Mouse (Mus musculus) CD8-positive naive resting alpha-beta T cell, adult 2 months (primary cell): ENCODE results near the gene Os9.
"Not testable (repeated sequence)": the region's sequence is repeated elsewhere in the genome, so short reads cannot be mapped to it uniquely, and the experiment has no call there.

ENCODE experiments used
- DNase-seq, 2 experiments: peaks; one replicate each; pipeline ENCODE4 v3.0.0; 2022; ENCODE audit warnings: low read depth in 2 of 2, low spot score in 2 of 2

Os9 gene

DNA sequence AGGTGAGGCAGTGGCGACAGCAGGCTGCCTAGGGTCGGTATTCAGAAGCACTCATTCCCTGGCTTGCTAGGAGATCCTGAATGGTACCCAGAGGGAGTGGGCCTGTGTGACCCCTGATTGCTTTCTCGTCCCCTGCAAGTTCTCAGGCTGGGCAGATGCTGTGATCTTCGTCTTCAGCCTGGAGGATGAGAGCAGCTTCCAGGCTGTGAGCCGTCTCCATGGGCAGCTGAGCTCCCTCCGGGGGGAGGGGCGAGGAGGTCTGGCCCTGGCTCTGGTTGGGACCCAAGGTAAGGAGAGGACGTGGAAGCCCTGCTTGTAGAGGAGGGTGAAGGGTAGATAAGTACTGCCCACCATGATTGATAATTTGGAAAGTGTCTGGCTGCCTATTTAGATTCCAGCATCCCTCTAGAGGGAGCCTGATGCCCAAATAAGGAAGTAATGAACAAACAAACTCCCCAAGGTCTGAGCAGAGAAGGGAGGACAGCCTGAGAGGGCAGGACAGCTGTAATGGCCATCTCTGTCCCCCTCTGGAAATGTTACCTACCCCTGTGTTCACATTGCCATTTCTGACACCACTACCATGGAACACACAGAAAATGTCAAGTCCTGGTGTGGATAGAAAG, 37.5 kb downstream of the Os9 start:
- DNase-seq: no peak

DNA sequence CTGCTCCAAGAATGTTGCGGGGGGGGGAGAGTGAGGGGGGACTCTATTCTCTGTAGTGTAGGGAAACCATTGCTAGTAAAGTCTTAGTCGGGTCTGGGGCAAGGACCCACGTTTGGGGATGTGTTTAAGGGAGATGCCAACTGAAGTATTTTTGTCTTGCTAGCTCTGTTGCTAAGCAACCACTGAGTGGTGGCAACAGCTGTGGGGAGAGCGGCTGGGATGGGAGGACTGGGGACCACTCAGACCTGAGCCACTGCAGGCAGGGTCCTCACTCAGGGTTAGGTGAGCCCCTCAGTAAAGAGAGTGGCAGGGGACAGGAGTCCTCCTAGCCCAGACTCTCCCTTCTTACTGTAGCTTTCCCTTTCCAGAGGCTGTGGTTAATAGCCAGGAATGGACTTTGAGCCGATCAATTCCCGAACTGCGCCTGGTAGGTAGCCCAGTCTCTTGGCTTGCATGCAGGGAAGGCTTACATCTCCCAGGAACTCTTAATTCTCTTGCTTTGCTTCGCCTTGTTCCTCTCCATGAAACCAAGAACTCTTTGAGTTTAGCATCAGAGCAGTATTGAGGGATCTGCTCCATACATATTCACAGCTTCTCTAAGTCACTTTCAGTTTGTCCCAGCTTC, 38.8 kb downstream of the Os9 start:
- no peak for DNase-seq

DNA sequence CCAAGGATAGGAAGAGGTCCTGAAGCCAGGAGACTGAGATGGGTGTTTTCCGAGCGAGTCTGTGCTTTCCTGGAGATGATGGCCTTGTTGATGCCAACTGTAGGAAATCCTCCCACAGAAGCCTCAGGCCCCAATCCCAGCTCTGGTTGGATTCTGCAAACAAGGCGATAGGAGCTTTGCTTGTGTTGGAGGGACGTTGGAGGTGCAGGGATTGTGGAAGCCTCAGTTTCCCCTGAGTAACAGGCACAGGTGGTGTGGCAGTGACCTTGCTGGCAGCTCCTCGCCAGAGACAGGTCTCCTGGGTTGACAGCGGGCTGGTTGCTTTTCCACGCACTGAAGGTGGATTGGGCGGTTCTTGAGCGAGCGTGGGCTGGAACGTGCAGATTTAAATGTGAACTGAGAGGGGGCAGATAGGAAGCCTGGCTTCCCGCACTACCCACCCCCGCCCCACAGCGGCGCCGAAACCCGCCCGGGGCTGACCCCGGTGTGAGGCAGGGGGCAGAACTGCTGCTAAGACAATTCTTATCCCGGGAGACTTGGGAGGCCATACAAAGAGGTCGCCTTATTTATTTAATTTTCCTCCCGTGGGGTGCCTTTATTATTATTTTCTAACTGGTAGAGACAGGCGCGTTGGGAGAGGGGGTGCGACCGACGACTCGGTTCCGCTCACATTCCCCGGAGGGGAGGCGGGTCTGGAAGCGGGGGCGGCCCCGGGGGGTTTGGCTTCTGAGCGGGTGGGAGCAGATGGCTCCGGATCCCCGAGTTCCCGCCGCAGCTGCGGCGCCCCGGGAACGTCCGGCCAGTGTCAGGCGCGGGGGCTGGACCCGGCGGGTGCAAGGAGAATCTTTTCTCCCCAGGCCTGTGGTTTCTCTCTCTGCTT, 39.8 kb downstream of the Os9 start:
- DNase-seq: no peak

DNA sequence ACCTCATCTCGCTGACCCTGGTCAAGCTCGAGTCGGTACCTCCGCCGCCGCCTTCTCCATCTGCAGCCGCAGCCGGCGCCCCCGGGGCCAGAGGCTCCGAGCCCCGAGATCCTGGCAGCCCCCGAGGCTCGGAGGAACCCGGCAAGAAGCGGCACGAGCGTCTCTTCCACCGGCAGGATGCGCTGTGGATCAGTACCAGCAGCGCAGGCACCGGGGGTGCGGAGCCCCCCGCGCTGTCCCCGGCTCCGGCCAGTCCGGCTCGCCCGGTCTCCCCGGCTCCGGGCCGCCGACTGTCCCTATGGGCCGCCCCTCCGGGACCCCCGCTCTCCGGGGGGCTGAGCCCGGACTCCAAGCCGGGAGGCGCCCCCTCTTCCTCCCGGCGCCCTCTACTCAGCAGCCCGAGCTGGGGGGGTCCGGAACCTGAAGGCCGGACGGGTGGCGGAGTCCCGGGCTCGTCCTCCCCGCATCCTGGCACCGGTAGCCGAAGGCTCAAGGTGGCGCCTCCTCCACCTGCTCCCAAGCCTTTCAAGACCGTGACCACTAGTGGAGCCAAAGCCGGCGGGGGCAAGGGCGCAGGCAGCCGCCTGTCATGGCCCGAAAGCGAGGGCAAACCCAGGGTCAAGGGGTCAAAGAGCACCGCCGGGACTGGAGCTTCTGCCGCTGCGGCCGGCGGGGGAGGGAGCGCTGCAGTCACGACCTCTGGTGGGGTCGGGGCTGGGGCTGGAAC, 41.1 kb downstream of the Os9 start:
- no peak for DNase-seq

DNA sequence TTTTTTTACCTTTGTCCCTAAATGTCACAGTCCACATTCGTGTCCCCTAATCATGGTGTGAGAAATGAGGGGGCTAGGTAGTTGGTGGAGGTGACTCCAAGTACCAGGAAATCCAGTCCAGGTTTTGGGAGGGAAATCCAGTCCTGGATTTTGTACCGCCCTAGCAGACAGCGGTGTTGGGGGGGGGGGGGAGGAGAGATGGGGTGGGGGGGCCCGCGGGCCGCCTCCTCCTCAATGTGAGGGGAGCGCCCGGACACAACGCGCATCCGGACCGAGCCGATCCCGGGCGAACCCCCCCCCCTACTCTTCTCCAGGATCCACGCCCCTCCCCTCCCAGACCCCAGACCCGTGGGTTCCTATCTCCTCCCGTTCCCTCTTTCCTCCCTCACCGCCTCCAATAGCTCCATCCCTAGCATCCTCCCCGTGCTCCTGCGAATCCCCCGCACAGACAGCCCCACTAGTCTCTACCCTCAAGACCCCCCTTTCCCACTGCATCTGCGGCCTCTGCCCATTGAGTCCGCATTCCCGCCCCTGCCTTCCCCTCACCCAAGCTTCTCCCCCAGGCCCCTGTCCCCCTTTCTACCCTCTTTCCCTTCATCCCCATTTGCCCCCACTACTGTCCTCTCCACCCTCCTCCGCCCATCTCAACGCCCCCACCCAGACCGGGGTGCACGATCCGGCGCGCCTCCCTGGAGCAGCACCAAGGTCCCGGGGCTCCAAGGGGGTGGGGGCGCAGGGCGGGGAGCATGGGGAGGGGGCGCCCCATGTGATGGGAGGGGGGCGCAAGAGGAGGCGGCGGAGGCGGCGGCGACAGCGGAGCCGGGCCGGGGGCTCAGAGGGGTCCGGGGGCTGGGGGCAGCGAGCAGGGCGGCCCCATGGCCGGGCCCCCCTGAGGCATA, 42.0 kb downstream of the Os9 start:
- no peak for DNase-seq

DNA sequence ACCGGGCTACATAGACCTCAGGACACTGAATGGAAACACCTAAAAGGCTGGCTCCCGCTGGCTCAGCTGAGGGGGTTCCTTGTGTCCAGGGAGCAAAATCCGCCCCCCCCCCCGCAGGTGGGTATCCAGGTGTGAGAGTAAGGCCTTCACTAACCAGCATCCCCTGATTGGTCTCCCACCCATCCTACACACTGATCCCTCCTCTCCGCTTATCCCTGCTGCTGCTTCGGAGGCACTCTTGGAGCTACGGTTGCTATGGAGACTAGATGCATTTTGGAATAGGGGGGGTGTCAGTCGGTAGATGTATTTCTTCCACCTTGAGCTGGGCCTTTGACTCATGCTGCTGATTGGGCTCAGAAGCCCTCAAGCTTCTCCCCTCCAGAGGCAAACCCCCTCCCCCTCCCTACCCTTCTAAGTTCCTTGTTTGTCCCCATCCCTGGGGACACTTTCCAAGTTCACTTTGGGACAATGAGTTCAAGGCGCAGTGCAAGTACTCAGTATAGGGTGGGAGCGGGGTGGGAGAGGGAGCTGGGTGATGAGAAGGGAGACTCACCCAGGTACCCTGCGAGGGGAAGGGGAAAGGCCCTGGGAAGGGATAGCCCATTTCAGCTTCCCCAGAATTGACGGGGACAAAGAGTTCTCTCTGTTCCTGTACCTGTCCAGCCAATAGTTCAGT, 42.8 kb downstream of the Os9 start:
- DNase-seq: no peak

DNA sequence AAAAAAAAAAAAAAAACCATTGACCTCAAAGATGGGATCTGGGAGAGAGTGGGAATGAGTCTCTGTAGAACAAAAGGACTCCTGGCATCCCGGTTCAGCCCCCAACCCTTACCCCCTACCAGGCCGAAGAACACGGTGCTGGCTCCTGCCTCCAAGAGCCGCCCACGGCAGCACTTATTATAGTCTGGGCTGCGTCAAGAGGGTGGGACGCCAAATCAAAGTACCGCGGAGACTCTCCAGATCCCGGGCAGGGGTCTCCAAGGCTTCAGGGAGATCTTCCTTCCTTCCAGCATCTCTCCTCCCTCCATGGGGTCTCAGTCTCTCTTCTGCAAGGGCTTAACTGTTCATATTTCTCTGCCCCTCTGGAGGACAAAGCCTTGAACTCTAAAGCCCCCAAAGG, 43.4 kb downstream of the Os9 start:
- no peak for DNase-seq

DNA sequence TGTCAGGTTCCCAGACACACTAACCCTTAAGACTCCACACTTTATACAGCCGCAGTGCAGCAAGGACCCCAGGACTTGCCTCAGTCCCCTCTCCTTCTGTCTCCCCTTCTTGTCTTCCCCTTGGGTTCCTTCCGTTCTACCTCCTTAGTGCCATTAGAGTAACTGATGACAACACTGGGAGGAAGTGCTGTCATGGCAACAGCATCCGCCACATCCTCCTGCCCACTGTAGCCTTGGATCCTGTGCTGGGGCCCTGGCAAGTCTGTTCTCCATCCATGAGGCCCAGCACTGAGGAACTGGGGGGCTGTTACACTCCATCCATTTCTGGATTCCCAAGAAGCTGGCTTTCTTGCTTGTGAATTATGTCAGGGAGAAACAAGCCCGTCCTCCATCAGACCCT, 44.8 kb downstream of the Os9 start:
- peak; percentile 48 to 74 for DNase-seq

DNA sequence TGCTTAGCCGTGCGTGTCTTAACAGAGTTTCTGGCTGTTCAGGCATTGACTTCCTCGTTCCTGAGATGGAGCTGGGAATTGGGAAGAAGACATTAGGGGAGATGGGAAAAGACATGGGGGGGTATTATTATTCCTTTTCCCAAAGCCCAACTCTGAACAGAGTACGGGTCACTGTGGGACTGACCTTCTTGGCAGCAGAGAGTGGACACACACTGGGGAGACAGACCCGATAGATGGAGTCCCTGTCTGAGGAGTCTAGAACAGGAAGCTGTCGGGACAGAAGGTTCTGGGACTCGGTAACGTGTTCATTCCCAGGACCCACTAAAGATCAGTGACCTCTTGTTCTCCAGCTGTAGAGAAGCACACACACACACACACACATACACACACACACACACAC, 45.3 kb downstream of the Os9 start:
- no peak for DNase-seq

DNA sequence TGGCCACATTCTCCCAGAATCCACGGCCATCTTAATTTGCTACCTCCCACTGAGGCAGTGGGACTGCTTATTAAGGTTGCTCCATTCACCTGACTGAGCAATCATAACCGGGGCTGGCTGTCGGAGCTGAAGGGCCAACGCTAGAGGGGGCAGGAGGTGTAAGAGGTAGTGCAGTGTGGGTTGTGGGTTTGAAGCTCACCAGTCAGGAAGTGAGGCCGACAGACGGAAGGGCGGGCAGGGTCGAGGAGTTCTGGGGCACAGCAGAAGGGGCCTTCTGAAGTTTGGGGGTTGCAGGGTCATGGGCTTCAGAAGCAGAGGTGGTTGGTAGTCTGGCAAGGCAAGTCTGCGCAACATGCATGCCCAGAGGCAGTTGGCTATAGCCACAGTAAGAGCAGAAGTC, 45.9 kb downstream of the Os9 start, which contains the start of gene Agap2:
Agap2 (plus strand) TSS at position 205 of the 400 bp plus-strand sequence.
- peak; percentile 79 to 86 for DNase-seq

DNA sequence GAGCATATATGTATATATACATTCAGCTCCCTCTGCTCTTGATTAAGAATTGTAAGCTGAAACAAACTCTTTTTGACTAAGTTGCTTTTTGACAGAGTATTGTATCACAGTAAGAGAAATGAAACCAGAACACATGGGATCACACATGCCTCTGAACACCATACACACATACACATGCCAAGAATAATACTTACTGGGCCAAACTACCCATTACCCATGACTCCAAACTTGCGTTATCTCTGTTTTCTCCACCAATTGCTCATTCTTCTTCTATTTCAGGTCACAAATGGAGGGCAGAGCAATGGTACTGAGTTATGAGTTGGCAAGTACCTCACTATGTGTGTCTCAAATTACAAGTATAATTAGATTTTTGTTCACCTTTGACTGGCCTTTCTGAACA, 47.0 kb downstream of the Os9 start:
- DNase-seq: no peak

DNA sequence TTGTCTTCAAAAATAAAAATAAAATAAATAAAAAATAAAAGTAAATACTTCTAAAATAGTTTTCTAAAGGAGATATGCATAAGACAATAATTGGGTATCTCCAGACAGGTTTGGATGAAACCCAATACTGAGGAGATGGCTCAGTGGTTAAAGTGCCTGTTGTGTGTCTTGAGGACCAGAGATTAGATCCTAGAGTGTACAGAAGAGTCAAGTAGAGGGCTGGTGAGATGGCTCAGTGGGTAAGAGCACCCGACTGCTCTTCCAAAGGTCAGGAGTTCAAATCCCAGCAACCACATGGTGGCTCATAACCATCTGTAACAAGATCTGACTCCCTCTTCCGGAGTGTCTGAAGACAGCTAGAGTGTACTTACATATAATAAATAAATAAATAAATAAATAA, 48.0 kb downstream of the Os9 start:
- DNase-seq: not testable (repeated sequence)

DNA sequence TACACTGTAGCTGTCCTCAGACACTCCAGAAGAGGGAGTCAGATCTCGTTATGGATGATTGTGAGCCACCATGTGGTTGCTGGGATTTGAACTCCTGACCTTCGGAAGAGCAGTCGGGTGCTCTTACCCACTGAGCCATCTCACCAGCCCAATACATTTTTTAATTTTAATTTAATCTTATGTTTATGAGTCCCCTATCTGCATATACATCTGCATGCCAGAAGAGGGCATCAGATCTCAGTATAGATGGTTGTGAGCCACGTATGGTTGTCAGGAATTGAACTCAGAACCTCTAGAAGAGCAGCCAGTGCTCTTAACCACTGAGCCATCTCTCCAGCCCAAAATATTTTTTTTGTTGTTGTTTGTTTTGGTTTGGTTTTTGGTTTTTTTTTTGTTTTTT, 48.7 kb downstream of the Os9 start:
- DNase-seq: not testable (repeated sequence)

DNA sequence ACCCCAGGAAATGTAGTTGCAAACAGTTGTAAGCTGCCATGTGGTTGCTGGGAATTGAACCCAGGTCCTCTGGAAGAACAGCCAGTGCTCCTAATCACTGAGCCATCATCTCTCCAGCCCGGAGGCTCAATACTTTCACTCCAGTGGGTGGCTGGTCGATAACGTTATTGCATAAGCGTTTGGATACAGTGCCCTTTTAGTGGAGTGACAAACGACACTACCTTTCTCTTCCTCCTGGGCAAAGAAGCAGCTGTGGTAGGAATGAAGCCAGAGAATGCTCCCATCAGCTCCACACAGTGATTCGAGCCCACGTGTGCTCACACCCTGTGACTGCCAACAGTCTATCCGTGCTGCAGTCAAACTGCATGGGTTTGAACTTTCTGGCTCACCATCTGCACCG, 49.7 kb downstream of the Os9 start:
- DNase-seq: no peak

DNA sequence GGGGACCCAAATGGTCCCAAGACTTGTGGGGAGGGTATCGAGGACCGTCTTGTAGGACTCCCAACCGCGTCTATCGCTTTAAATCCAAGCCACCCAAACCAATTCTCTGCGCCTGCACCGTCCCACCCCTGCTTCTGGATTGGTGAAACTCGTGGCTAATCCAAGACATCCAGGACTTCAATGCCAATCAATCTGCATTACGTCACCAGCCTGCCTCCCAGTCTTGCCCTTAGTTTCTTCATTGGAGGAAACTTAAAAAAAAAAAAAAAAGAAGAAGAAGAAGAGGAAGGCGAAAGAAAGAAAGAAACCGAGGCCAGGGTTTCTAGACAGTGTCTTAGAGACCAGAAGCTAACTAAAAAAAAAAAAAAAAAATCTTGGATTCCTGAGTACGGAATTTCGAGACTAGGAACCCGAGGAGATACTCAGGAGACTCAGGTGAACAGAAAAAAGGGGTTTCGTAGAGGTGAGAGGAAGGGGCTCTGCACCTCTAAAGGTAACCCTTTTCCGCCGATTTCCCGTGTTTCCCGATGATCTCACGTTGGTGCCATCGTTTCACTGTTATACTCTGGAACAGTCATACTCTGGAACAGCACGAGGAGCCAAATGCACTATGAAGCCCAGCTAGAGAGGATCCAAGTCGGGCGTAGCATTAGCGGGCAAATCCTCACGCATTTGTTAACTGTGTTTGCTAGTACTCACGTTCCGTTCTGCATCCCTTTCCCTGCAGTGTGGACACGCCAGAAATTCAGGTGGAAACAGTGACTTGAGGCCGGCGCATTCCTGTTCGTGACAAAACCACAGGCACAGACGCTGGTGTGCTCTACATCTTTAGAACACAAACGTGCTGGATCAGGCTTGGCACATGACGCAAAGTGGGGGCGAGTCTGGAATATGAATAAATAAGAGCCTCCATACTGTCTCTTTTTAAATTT, 50.5 kb downstream of the Os9 start, which contains the start of gene Tspan31:
Tspan31 (minus strand) TSS at position 75 of the 932 bp plus-strand sequence.
- DNase-seq: no peak

DNA sequence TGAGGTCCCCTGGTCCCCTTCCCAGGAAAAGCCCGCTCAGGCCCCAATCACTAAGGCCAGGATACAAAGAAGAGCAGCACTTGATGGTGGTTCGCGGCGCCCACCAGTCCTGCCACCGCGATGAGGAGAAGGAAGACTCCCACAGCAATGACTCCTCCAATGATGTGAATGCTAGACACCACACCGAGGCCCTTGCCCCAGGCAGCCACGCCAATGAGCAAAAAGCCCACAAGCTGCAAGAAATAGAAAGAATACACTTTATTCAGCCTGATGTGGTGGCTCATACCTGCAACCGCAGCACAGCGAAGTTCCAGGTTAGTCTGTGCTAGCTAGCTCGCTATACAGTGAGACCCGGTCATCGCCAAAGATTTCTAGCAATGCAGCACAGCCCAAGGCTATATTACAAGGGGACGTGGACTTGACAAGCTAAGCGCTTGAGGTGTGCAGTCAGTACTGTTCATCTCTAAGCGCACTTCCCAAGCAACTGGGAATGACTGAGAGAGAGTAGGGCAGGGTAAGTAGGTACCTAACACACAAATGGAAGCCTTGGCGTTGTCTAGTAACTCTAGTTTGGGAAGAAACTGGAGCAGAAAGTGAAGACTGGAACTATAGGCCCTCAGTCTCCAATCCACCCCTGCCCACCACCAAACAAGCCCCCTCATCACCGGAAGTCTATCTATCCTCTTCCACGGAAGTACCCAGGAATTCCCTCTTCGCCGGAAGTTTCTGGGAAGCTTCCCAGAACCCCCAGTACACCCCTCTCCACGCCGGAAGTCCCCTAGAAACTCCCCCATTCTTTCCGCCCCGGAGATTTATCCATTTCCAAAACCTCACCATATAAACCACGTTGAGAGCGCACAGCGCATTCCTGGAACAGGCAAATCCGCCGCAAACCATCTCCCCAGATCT, 51.4 kb downstream of the Os9 start:
- DNase-seq: no peak

DNA sequence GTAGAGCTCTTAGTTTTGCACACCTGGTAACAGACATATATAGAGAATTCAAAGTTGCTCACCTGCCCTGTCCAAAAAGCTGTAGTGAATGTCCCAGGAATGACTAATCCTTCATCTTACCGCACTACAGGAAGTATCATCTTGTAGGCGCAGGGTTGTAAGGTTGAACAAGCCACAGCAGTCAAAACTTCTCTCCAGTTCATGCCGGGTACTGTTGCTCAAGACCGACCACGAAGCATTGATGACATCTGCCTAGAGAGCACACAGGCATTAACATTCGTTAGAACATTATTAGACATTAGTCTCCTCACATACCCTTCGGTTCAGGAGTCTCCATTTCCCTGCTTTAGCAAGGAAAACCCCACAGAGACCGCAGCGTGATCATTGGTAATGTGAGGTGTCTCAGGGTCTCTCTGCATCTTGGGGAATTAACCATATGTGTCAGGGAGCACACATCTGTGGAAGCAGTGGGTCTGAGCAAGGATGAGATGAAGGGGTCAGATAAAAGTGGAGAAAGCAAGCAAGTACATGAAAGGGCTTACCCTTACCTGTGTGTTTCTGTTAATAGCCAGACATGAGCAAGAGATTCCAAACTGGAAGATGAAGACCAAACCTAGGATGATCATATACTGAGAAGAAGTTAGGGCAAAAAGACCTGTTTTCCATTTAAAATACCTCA, 52.4 kb downstream of the Os9 start:
- DNase-seq: no peak
